Mouse (Mus musculus): Measurements from ENCODE around the gene Tet1. TPM values are rescaled to one million over a fixed set of nuclear protein-coding genes. Genes with fewer than 3 reads are reported as not detected.
"Not testable (repeated sequence)": the region's sequence is repeated elsewhere in the genome, so short reads cannot be mapped to it uniquely, and the experiment has no call there.

The Tet1 gene
- total RNA-seq, 2 experiments from 2014 or later = 1.2 to 2.5 TPM

GRCm38 (mm10) chr10:62851025-62851424 lies 57.8 kb downstream of the Tet1 start:
- peak; percentile 13 for DNase-seq (ENCODE audit: low spot score)

DNA sequence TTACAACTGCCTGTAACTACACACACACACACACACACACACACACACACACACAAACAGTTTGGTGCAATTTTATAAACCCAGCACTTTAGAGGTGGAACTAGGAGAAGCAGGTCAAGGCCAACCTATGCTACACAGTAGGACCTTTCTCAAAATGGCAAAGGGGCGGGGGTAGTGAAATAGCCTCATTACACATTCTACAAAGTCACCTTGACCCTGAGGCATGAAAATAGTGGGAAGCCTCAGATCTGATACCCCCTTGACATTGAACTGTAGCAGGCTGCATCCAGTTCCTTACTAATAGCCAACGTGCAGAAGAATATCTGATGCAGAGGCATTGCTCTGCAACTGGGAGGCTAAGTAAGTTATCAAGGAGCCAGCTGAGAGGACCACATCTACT lies 60.0 kb downstream of the Tet1 start:
- no peak for DNase-seq (ENCODE audit: low spot score)

DNA sequence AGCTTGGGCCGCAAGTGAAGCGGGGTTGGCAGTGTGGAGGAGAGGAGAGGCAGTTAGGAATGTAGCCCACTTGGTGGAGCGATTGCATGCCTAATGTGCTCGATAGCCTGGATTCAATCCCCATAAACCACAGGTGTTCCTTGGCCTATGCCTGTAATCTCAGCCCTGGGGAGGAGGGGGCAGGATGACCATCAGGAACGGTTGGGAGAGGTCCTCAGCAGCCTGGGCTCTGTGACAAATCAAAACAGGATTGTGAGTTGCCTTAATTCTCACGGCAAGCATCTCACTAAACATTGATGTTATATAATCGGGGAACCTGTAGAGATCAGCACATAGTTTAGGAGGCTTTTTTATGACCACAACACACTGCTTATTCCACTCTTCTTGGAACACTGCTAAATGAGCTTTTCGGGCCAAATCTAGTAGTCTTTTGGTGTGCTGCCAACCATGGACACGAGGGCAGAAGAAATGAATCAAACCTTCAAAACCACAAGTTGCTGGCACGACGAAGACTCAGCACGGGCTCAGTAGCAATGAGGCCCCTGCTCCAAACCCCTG lies 61.6 kb downstream of the Tet1 start:
- peak; percentile 5 for DNase-seq (ENCODE audit: low spot score)

DNA sequence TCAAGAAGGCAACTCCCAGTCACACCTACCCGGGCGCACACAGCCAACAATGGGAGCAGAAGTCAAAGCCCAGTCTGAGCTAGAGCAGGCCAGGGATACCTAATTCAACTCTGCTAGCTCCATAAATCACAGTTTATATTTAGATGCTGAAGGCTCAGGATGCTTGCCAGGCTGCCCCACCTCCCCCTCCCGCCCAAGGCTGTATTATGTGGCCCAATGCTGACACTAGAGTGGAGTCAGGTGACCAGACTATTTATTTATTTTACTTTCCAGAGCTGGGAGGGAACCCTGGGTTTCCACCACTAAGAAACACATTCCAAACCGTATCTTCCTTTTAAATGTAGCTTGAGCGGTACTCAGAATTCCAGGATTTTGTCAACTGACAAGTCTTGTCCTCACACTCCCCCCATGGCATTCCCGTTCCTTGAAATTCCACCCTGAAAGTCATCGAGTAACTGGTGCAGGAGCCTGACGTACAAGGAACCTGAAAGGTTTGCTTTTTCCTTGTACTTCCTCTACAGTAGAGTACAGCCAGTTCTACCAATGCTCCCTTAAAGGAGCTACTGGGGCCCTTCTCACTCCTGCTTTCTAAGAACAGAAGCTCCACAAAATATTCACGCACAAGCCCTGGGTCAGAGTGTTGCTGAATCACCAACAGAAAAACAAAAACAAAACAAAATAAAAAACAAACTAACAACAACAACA lies 64.9 kb downstream of the Tet1 start:
- DNase-seq (ENCODE audit: low spot score) = peak; percentile 66

GRCm38 (mm10) chr10:62841901-62842447 lies 66.8 kb downstream of the Tet1 start:
- no peak for DNase-seq (ENCODE audit: low spot score)

DNA sequence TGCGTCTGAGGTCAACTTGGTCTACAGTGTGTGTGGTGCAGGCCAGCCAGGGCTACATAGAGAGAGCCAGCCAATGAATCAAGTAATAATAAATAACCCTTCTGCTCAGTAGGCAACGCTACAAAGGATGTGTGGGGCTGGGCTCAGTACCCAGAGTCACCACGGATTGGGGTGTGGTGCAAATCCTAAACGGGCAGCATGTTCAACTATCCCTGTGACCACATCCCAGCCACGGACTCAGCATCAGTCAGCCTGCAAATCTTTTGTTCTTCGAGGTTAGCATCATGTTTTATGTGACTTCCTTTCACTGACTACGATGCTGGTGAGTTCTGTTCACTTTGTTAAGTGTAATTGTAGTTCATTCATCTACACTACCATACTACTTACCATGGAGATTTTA lies 68.1 kb downstream of the Tet1 start:
- DNase-seq (ENCODE audit: low spot score) = no peak

GRCm38 (mm10) chr10:62837987-62838386 lies 70.8 kb downstream of the Tet1 start:
- no peak for DNase-seq (ENCODE audit: low spot score)

DNA sequence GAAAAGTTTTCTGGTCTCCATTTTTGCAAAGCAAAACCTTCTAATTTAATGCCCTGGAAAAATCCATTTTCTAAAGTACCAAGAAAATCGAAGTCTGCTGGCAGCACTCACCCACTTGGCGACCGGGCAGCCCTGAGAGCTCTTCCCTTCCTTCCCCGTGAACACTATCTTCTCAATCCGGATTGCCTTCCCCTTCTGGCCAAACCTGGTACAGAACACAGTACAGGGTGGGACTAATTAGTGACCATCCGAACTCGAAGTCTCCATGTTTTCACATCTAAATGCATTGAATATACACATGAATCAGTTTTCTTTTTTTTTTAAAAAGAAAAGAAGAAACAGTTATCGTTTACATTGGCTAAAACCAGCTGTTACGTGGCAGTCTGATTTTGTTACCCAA lies 76.0 kb downstream of the Tet1 start:
- no peak for DNase-seq (ENCODE audit: low spot score)

DNA sequence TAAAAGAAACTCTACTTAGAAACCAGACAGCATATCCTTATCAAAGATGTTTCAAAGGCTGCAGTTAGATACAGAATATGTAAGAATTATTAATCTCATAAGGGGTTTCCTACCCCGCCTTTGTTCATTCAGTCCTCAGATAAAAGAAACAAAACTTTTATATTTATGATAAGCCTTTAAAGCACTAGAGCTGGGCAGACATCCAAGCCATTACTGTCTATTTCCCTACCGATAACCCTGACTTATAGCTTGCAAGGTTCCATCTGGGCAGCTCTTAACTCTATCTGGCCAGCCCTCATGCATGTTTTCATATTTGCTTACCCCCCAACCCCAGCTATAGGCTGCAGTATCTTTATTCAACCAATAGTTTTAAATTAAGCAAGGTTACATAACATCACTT lies 77.2 kb downstream of the Tet1 start:
- DNase-seq (ENCODE audit: low spot score) = no peak

- no peak for DNase-seq (ENCODE audit: low spot score)
These were observed 84.3 kb downstream of the Tet1 start for GRCm38 (mm10) chr10:62824474-62824873.

DNA sequence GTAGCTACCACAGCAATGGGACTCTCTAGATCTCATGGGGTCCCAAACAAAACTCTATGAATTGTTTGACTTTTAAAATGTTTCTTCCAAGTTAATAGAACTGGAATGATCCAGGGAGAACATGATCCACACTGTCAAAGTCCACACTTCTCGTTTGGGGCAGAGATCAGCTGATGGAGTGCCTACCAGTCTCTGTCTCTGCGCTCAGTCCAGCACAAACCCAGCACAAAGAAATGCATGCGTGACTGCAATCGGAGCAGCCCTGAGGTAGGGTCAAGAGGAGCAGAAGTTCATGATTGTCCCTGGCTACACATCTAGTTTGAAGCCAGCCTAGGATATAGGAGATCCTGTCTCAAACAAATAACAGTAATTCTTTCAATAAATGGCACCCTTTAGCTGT lies 85.4 kb downstream of the Tet1 start:
- no peak for DNase-seq (ENCODE audit: low spot score)

DNA sequence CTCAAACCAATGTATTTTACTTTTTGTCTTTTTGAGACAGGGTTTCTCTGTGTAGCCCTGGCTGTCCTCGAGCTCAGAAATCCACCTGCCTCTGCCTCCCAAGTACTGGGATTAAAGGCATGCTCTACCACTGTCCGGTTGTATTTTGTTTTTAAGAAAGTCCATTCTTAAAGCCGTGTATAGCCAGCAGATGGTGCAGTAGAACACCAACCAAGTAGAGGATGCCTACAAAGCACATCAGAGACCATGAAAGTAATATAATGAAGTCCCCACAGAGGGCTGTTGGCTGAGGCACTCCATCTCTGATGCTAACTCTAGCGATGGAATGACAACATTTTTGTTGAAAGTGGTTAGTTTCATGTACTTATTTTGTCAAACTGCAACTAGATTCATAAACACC lies 98.8 kb downstream of the Tet1 start:
- DNase-seq (ENCODE audit: low spot score) = peak; percentile 4

DNA sequence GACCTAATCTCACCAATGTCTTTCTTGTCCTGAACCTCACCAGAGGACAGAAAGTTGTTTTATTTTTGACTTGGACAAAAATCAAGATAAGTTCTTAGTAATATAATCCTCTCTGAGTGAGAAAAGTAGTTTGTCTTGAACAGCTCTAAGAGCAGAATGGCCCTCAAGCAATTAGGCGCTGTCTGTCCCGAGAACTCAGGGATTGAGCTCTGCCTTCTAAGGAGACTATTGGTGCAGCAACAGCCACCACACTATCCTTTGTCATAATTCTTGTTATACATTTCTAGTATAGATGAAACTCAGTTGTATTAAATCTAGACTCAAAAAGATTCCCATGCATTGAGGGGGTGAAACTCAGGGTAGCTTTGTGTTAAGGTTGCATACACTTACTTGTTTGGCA lies 100.0 kb downstream of the Tet1 start:
- no peak for DNase-seq (ENCODE audit: low spot score)

DNA sequence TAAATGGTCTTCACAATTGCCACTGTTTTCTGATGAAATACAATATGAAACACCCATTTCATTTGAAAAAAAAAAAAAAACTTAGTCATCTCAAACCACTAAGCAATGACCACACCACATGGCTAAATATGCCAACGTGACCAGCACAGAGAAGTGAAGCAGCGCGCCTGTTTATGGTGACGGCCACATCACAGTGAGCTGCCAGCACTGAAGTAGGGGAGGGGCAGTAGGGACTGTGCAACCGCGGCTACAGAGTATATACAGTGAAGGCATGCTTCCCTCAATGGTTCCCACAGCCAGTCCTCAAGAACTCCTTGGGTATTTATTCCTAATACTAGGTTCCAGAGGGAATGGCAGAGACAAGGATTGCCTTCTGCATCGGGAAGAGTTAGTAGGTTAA lies 100.5 kb downstream of the Tet1 start:
- no peak for DNase-seq (ENCODE audit: low spot score)

DNA sequence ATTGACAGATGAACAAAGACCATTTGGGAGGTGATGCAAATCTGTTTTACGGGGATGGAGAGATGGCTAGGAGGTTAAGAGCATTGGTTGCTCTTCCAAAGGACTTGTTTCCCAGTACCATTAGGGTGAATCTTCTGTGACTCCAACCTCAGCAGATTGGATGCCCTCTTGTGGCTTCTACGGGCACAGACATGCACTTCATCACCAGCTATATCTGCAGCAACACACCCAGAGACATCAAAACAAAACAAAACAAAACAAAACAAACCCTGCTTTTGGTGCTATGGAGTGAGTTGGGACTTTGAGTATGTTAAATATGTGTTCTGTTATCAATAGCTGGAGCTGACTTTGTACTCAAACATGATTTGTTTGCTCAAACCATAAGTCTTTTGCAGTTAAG lies 104.7 kb downstream of the Tet1 start:
- DNase-seq (ENCODE audit: low spot score) = no peak

GRCm38 (mm10) chr10:62803296-62803695 lies 105.5 kb downstream of the Tet1 start:
- DNase-seq (ENCODE audit: low spot score) = no peak

- no peak for DNase-seq (ENCODE audit: low spot score)
These were observed 114.6 kb downstream of the Tet1 start for GRCm38 (mm10) chr10:62794221-62794620.

DNA sequence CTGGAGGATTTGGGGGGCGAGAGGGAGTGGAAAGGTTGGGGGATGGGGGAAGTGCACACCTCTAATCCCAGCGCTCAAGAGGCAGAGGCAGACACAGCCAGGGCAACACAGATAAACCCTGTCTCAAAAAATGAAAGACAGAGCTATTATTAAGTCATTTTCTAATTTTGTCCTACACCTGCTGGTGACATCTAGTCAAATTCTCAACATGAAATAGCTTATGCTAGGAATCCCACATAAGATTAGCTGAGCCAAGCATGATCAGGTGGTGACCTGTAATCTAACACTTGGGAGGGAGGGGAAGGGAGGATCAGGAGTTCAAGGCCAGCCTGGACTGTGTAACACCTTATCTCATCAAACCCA lies 115.7 kb downstream of the Tet1 start:
- DNase-seq (ENCODE audit: low spot score) = peak; percentile 28

- peak; percentile 99 for DNase-seq (ENCODE audit: low spot score)
These were observed 116.4 kb downstream of the Tet1 start, which contains the start of gene Ccar1 for GRCm38 (mm10) chr10:62792177-62793090. Ccar1 (minus strand) TSS chr10:62792286.

DNA sequence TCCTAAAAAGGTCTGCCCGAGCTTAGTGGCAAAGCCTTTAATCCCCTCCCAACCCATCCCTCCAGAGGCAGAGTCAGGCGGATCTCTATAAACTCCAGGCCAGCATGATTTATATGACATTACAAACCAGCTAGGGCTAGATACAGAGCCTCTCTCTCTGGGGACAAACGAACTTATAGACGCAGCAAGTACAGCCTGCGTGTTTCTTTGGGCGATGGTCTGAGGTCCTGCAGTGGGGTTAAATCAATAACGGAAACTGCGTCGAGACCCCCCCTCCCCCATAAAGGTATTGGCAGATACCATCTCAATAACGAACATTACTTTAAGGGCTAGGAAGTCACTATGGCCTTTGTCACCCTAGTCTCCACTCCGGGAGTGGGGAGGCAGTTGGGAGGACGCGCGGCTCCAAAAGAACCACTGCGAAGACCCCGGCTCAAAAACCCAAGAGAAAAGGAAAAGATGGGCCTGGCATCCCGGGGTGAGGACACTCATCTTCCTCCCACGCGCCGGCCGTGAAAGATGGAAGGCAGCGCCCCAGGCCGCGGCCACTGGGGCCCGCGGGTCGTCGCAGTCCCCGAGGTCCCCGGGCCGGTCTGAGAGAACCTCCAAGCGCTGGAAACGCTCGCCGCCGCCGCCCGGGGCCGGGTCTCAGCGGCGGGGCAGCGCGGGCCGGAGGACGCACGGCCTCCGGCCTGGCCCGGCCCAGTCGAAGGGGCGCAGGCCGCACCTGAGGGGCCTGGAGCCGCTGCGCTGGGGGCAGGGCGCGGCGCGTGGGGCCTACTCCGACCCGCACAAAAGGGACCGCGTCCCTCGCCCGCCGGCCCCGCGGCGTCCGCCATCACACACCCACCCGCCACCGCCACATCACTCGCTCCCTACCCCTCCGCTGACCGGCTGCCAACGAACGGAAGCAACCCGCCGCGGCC lies 117.3 kb downstream of the Tet1 start:
- DNase-seq (ENCODE audit: low spot score) = peak; percentile 12

DNA sequence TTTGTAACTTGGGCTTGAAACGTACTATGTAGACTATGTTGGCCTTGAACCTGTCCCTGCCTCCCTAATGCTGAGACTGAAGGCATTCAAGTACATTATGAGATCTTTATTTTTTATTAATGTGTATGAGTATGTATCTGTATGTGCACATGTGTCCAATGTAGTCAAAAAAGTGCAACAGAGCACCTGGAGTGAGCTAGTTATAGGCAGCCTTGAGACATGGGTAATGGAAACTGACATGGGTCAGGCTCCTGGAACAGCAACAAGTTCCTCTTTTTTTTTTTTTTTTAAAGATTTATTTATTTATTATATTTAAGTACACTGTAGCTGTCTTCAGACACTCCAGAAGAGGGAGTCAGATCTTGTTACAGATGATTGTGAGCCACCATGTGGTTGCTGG lies 127.0 kb downstream of the Tet1 start:
- DNase-seq (ENCODE audit: low spot score) = not testable (repeated sequence)

Data from gastrocnemius, adult 18-20 months (tissue).